Mouse (Mus musculus): ENCODE measurements around the gene Serpinc1. TPM values are rescaled to one million over a fixed set of nuclear protein-coding genes. Genes with fewer than 3 reads are reported as not detected.

The Serpinc1 gene
- polyA plus RNA-seq (2014; fragmentation: Nextera tagmentation; extraction: Ambion mirVana), result 209 and 215 TPM in 2 replicates

DNA sequence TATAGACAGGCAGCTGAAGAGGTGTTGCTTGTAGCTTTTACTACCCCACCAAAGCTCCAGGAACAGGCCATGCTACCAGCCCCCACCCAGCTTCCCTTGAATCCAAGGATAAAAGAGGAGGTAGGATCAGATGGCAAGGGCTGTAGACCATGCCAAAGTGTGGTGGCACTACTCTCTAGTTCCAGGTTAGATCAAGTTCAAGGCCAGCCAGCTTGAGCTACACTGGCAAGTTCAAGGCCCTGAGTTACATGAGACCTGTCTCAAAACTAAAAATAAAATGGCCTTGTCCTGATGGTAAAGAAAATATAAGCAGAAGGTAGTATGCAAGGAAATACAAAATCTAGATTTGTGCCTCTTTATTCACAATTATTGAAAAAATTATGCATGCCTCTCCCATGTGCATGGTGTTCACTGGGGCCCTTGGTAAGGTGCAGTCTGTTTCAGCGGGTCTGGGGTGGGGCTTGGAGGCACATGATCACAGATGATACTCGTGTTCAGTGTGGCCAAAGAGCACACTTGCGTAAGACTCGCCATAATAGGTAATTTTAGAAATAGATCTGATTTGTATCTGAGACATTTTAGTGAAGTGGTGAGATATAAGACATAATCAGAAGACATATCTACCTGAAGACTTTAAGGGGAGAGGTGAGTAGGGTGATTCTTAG is at the start of gene Serpinc1:
Gene Serpinc1, plus strand, starts transcription at position 515 of the 665 bp plus-strand sequence.
- H3K4me2 ChIP-seq, result no peak within 1 kb of the TSS
- no peak within 1 kb of the TSS for H3K9ac ChIP-seq (ENCODE audit: low read depth, low read length)
- no peaks in the 10 kb centered on the region for H3K36me3 ChIP-seq (ENCODE audit: control insufficient read depth, insufficient read depth, low read length)
- H3K4me1 ChIP-seq (replicated peaks; ENCODE audit: control insufficient read depth, insufficient read depth, low read length), result no peaks in the 10 kb centered on the region
- H3K27me3 ChIP-seq (replicated peaks; ENCODE audit: control insufficient read depth, insufficient read depth, low read length), result no peaks in the 10 kb centered on the region
- no peak for ATAC-seq (replicated peaks; ENCODE audit: low FRiP score)
- no peak within 1 kb of the TSS for H3K27ac ChIP-seq (ENCODE audit: low read depth, low read length)
- H3K4me3 ChIP-seq (ENCODE audit: low read depth, low read length), result no peak within 1 kb of the TSS
- DNase-seq (ENCODE audit: low spot score), result no peak
- 83% methylated on average over 4 of the region's 4 CpGs for WGBS
- no peaks in the 10 kb centered on the region for H3K9me3 ChIP-seq (ENCODE audit: control insufficient read depth, low read length)

DNA sequence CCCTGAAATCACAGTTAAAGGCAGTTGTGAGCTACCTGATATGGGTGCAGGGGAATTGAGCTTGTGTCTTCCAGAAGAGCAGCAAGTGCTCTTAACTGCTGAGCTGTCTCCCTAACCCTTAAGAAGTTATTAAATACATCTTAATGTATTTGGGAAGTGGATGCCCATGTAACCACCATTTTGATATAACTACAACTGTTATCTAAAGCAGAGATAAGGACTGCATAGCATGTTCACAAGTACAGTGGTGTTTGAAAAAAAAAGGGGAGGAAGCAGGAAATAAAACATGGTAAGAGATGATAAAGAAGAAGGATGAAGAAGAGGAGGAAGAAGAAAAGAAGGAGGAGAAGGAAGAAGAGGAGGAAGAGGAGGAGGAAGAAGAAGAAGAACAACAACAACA is 47.1 kb upstream of the Serpinc1 start:
- Histone ChIP-seq H3K36me3 (ENCODE audit: control insufficient read depth, insufficient read depth, low read length) (no peaks in the 10 kb centered on the region; the same call in 1 of the 2 replicates), H3K4me3 (ENCODE audit: low read depth, low read length) (no peak overlapping the region)
- ATAC-seq (replicated peaks; ENCODE audit: low FRiP score), result no peak

GRCm38 (mm10) chr1:160933896-160934482 is 44.4 kb upstream of the Serpinc1 start:
- peaks cover 2% of the 10 kb centered on the region; the same call in 1 of the 2 replicates for H3K36me3 ChIP-seq (ENCODE audit: control insufficient read depth, insufficient read depth, low read length)
- no peak for ATAC-seq (replicated peaks; ENCODE audit: low FRiP score)

More for the DNA sequence above, 47.1 kb upstream of the Serpinc1 start:
- Histone ChIP-seq H3K9ac (ENCODE audit: low read depth, low read length) (no peak overlapping the region), H3K27ac (ENCODE audit: low read depth, low read length) (no peak overlapping the region), H3K4me2 (no peak overlapping the region), H3K9me3 (ENCODE audit: control insufficient read depth, low read length) (no peaks in the 10 kb centered on the region), H3K27me3 (replicated peaks; ENCODE audit: control insufficient read depth, insufficient read depth, low read length) (no peaks in the 10 kb centered on the region), H3K4me1 (replicated peaks; ENCODE audit: control insufficient read depth, insufficient read depth, low read length) (no peaks in the 10 kb centered on the region)
- no peak for DNase-seq (ENCODE audit: low spot score)

DNA sequence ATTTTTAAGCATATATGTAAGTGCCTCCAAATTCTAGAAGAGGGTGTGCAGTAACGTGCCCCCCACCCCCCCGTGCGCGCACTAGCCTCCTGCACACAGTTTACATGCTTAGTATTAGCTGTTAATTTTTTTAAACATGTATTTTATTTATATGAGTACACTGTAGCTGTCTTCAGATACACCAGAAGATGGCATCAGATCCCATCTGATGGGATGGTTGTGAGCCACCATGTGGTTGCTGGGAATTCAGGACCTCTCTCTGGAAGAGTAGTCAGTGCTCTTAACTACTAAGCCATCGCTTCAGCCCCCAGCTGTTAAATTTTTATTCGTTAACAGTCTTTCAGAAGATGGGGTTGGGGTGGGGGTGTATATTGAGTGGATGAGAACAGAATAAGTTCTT is 42.8 kb upstream of the Serpinc1 start:
- no peak overlapping the region for H3K4me2 ChIP-seq
- no peaks in the 10 kb centered on the region for H3K27me3 ChIP-seq (replicated peaks; ENCODE audit: control insufficient read depth, insufficient read depth, low read length)
- no peak overlapping the region for H3K9ac ChIP-seq (ENCODE audit: low read depth, low read length)
- no peaks in the 10 kb centered on the region for H3K4me1 ChIP-seq (replicated peaks; ENCODE audit: control insufficient read depth, insufficient read depth, low read length)
- H3K9me3 ChIP-seq (ENCODE audit: control insufficient read depth, low read length), result no peaks in the 10 kb centered on the region
- DNase-seq (ENCODE audit: low spot score) (no peak), ATAC-seq (replicated peaks; ENCODE audit: low FRiP score) (no peak)
- 95% methylated on average over 6 of the region's 6 CpGs for WGBS
- no peak overlapping the region for H3K27ac ChIP-seq (ENCODE audit: low read depth, low read length)
- no peak overlapping the region for H3K4me3 ChIP-seq (ENCODE audit: low read depth, low read length)
- peaks cover 9% of the 10 kb centered on the region; the same call in 1 of the 2 replicates for H3K36me3 ChIP-seq (ENCODE audit: control insufficient read depth, insufficient read depth, low read length)

More at GRCm38 (mm10) chr1:160933896-160934482, 44.4 kb upstream of the Serpinc1 start:
- Histone ChIP-seq H3K4me3 (ENCODE audit: low read depth, low read length) (no peak overlapping the region), H3K27ac (ENCODE audit: low read depth, low read length) (no peak overlapping the region), H3K27me3 (replicated peaks; ENCODE audit: control insufficient read depth, insufficient read depth, low read length) (no peaks in the 10 kb centered on the region), H3K9me3 (ENCODE audit: control insufficient read depth, low read length) (no peaks in the 10 kb centered on the region), H3K4me2 (no peak overlapping the region), H3K9ac (ENCODE audit: low read depth, low read length) (no peak overlapping the region), H3K4me1 (replicated peaks; ENCODE audit: control insufficient read depth, insufficient read depth, low read length) (no peaks in the 10 kb centered on the region)
- 79% methylated on average over 4 of the region's 4 CpGs for WGBS
- no peak for DNase-seq (ENCODE audit: low spot score)

DNA sequence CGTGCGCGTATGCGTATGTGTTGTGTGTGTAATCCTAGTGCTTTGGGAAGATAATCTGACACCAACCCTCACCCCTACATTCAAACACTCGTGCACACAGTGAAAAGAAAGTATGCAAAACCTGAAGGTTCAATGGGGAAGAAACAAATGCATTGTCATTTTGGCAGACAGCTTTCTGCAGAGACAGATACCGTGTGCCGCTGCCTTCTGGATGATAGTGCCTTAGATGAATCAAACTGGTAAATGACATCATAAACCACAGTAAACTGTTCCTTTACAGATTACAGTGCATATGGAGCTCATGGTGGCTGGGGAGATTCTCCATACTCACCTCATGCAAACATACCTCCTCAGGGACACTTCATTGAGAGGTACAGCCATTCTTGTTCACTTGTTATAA is 15.2 kb upstream of the Serpinc1 start:
- no peaks in the 10 kb centered on the region for H3K4me1 ChIP-seq (replicated peaks; ENCODE audit: control insufficient read depth, insufficient read depth, low read length)
- H3K9me3 ChIP-seq (ENCODE audit: control insufficient read depth, low read length), result no peaks in the 10 kb centered on the region
- H3K9ac ChIP-seq (ENCODE audit: low read depth, low read length), result no peak overlapping the region
- no peaks in the 10 kb centered on the region for H3K27me3 ChIP-seq (replicated peaks; ENCODE audit: control insufficient read depth, insufficient read depth, low read length)
- H3K27ac ChIP-seq (ENCODE audit: low read depth, low read length), result no peak overlapping the region
- 87% methylated on average over 7 of the region's 7 CpGs for WGBS
- DNase-seq (ENCODE audit: low spot score), result no peak
- H3K4me2 ChIP-seq, result no peak overlapping the region
- no peak overlapping the region for H3K4me3 ChIP-seq (ENCODE audit: low read depth, low read length)
- peaks cover 21% of the 10 kb centered on the region for H3K36me3 ChIP-seq (ENCODE audit: control insufficient read depth, insufficient read depth, low read length)
- no peak for ATAC-seq (replicated peaks; ENCODE audit: low FRiP score)

DNA sequence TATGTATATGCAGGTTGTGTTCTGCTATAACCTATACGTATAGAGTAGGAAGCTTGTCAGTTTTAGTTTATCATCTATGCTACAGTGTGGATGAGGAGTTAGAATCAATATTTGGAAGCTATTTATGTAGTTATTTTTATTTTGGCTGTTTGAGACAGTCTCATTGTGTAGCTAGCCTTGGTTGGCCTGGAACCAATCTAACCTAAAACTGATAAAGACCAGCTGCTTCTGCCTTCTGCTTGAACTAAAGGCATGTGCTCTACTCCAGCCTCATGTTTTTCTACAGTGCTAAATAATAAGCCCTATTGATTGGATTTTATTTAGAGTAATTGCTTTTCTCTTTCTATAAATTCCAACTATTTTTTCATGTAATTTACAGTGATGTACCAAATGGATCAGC is 11.1 kb upstream of the Serpinc1 start:
- Histone ChIP-seq H3K36me3 (ENCODE audit: control insufficient read depth, insufficient read depth, low read length) (peaks cover 22% of the 10 kb centered on the region), H3K27ac (ENCODE audit: low read depth, low read length) (no peak overlapping the region), H3K27me3 (replicated peaks; ENCODE audit: control insufficient read depth, insufficient read depth, low read length) (no peaks in the 10 kb centered on the region), H3K4me1 (replicated peaks; ENCODE audit: control insufficient read depth, insufficient read depth, low read length) (no peaks in the 10 kb centered on the region), H3K4me2 (no peak overlapping the region), H3K9me3 (ENCODE audit: control insufficient read depth, low read length) (no peaks in the 10 kb centered on the region), H3K4me3 (ENCODE audit: low read depth, low read length) (no peak overlapping the region), H3K9ac (ENCODE audit: low read depth, low read length) (no peak overlapping the region)
- whole genome bisulfite sequencing, result 89% methylated on average over 1 of the region's 1 CpGs
- no peak for ATAC-seq (replicated peaks; ENCODE audit: low FRiP score)
- DNase-seq (ENCODE audit: low spot score), result no peak

- Histone ChIP-seq H3K4me2 (no peak overlapping the region), H3K9ac (ENCODE audit: low read depth, low read length) (no peak overlapping the region), H3K36me3 (ENCODE audit: control insufficient read depth, insufficient read depth, low read length) (peaks cover 16% of the 10 kb centered on the region), H3K9me3 (ENCODE audit: control insufficient read depth, low read length) (no peaks in the 10 kb centered on the region), H3K4me1 (replicated peaks; ENCODE audit: control insufficient read depth, insufficient read depth, low read length) (no peaks in the 10 kb centered on the region), H3K4me3 (ENCODE audit: low read depth, low read length) (no peak overlapping the region), H3K27me3 (replicated peaks; ENCODE audit: control insufficient read depth, insufficient read depth, low read length) (no peaks in the 10 kb centered on the region), H3K27ac (ENCODE audit: low read depth, low read length) (no peak overlapping the region)
- DNase-seq (ENCODE audit: low spot score) (no peak), ATAC-seq (replicated peaks; ENCODE audit: low FRiP score) (no peak)
- WGBS, result 90% methylated on average over 5 of the region's 5 CpGs
Measured at GRCm38 (mm10) chr1:160968643-160969042, 9.7 kb upstream of the Serpinc1 start.

DNA sequence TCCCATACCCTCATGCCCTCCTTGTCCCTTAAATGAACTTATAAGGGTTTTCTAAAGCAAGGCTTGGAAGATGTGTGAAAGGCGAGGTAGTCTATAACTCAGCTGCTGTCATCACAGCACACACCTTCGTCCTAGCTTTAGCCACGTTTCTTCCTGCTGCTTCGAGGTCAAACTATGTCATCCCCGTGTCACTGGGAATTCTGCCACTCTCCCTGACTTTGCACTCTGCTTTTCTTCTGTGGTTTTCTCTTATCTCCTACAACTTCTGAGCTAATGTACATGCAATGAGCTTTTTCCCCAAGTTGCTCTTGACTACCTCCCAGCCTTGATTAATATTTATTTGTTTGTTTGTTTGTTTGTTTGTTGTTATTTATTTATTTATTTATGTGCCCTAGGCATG is 1.6 kb downstream of the Serpinc1 start:
- H3K27ac ChIP-seq (ENCODE audit: low read depth, low read length), result no peak overlapping the region
- no peaks in the 10 kb centered on the region for H3K4me1 ChIP-seq (replicated peaks; ENCODE audit: control insufficient read depth, insufficient read depth, low read length)

More for the DNA sequence above, 1.6 kb downstream of the Serpinc1 start:
- Histone ChIP-seq H3K36me3 (ENCODE audit: control insufficient read depth, insufficient read depth, low read length) (no peaks in the 10 kb centered on the region), H3K4me3 (ENCODE audit: low read depth, low read length) (no peak overlapping the region), H3K4me2 (no peak overlapping the region), H3K27me3 (replicated peaks; ENCODE audit: control insufficient read depth, insufficient read depth, low read length) (no peaks in the 10 kb centered on the region), H3K9ac (ENCODE audit: low read depth, low read length) (no peak overlapping the region), H3K9me3 (ENCODE audit: control insufficient read depth, low read length) (no peaks in the 10 kb centered on the region)
- 47% methylated on average over 5 of the region's 5 CpGs for WGBS
- ATAC-seq (replicated peaks; ENCODE audit: low FRiP score) (no peak), DNase-seq (ENCODE audit: low spot score) (no peak)

Measured in liver, embryonic 11.5 days (tissue).